Mouse (Mus musculus) stomach, postnatal 0 days (tissue): ENCODE data around the gene Clk3.

Source experiments
- CTCF ChIP-seq: IDR thresholded peaks from 2 replicates; pipeline ENCODE4 v1.5.1; 2016; ENCODE audit warnings: antibody characterized with exemption, low read depth, mild to moderate bottlenecking, moderate library complexity
- EP300 ChIP-seq: optimal IDR thresholded peaks from 2 replicates; pipeline ENCODE3; 2016; ENCODE audit warnings: antibody characterized with exemption

DNA sequence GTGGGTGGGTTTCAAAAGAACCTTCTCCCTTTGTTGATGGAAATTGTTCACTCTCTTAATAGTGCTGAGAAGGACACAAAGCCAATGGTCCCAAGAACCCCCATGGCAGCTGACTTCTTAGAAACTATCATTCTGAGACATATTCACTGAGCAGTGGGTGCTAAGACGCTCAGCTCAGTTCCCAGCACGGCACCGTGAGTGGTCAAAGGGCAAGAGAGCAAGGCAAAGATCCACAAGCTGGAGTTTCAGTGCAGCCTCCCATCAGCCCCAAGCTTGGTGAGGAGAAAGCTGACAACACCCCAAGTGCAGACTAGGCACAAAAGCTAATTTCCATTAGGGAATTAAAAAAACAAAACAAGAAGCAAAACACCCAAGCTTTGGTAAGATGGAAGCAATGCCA lies 45.0 kb upstream of the Clk3 start:
- TF ChIP-seq CTCF (no peak), EP300 (no peak)
